Mouse (Mus musculus) lung, postnatal 0 days (tissue): ENCODE results near the gene Klhl29. TPM values are rescaled to one million over a fixed set of nuclear protein-coding genes. Genes with fewer than 3 reads are reported as not detected.

Experiments
- ATAC-seq: fragments of 200-750 bp; cut with Nextera tagmentation; 2 replicates; pipeline ENCODE4 v1.8.0; 2017; ENCODE audit warnings: moderate library complexity
- DNase-seq: peaks from one replicate; pipeline ENCODE4 v3.0.0-alpha.2; 2016; ENCODE audit warnings: low spot score
- H3K27ac ChIP-seq: fragments of 300-500 bp; sonication (generic); 2 replicates; pipeline ENCODE4 v1.5.1; 2014; ENCODE audit warnings: antibody characterized with exemption, mild to moderate bottlenecking, low read length, mixed read lengths
- H3K27me3 ChIP-seq: fragments of 300-500 bp; sonication (generic); replicated peaks from 2 replicates; pipeline ENCODE4 v1.6.1; 2014; ENCODE audit warnings: low read length, mixed read lengths; ENCODE audit not compliant: insufficient read depth
- H3K36me3 ChIP-seq: fragments of 300-500 bp; sonication (generic); 2 replicates; pipeline ENCODE4 v1.6.1; 2014; ENCODE audit warnings: low read length, mixed read lengths; ENCODE audit not compliant: insufficient read depth
- H3K4me1 ChIP-seq: fragments of 300-500 bp; sonication (generic); 2 replicates; pipeline ENCODE4 v1.6.1; 2014; ENCODE audit warnings: antibody characterized with exemption, low read depth, low read length, mixed read lengths; ENCODE audit not compliant: insufficient read depth
- H3K4me2 ChIP-seq: fragments of 300-500 bp; sonication (generic); replicated peaks from 2 replicates; pipeline ENCODE4 v1.6.1; 2014; ENCODE audit warnings: low read depth, mild to moderate bottlenecking, low read length, moderate library complexity, mixed read lengths
- H3K4me3 ChIP-seq: fragments of 300-500 bp; sonication (generic); 2 replicates; pipeline ENCODE4 v1.5.1; 2014; ENCODE audit warnings: low read depth, low read length
- H3K9ac ChIP-seq: fragments of 300-500 bp; sonication (generic); replicated peaks from 2 replicates; pipeline ENCODE4 v1.6.1; 2014; ENCODE audit warnings: low read depth, mild to moderate bottlenecking
- H3K9me3 ChIP-seq: fragments of 300-500 bp; sonication (generic); 2 replicates; pipeline ENCODE4 v1.6.1; 2016; ENCODE audit warnings: low read length, mixed read lengths
- CTCF ChIP-seq: IDR thresholded peaks from 2 replicates; pipeline ENCODE4 v1.5.1; 2016; ENCODE audit warnings: antibody characterized with exemption, mild to moderate bottlenecking
- EP300 ChIP-seq: IDR thresholded peaks from 2 replicates; pipeline ENCODE4 v1.6.1; 2016; ENCODE audit warnings: antibody characterized with exemption, mild to moderate bottlenecking, control low read depth
- WGBS: fragments of 180-500 bp; shearing (Covaris S2); extraction: QIAGEN DNeasy Blood & Tissue Kit; methylation state at CpG from one replicate; pipeline ENCODE4 v1.1.7; 2014; 5-methylcytosine and 5-hydroxymethylcytosine counted together
- polyA plus RNA-seq: library from polyadenylated mRNA; unstranded; fragments of >200 nt; fragmentation: Nextera tagmentation; extraction: Ambion mirVana; gene quantifications from 2 replicates; pipeline ENCODE4 v1.2.1, GENCODE M21; 2015

Klhl29 gene
- polyA plus RNA-seq, 1 experiment from 2014 or later: 0.33 TPM

GRCm38 (mm10) chr12:5087787-5088519, 287.5 kb downstream of the Klhl29 start:
- Histone ChIP-seq H3K4me2 (peak overlapping the region; percentile 6; the same call in 1 of the 2 replicates), H3K27ac (no peak overlapping the region), H3K9ac (no peak overlapping the region), H3K9me3 (no peaks in the 10 kb centered on the region), H3K4me1 (peaks cover 4% of the 10 kb centered on the region; the same call in 1 of the 2 replicates), H3K27me3 (no peaks in the 10 kb centered on the region), H3K36me3 (no peaks in the 10 kb centered on the region), H3K4me3 (no peak overlapping the region)
- ATAC-seq (peak; percentile 70), DNase-seq (peak; percentile 88)
- 25% methylated on average over 10 of the region's 10 CpGs for WGBS
- TF ChIP-seq EP300: no peak
- no peak for TF ChIP-seq CTCF

GRCm38 (mm10) chr12:5084714-5085113, 290.8 kb downstream of the Klhl29 start:
- ATAC-seq: no peak
- WGBS: 92% methylated on average over 5 of the region's 5 CpGs
- Histone ChIP-seq H3K4me2 (no peak overlapping the region), H3K27ac (no peak overlapping the region), H3K9ac (no peak overlapping the region), H3K4me1 (peaks cover 4% of the 10 kb centered on the region; the same call in 1 of the 2 replicates), H3K4me3 (no peak overlapping the region), H3K36me3 (no peaks in the 10 kb centered on the region), H3K9me3 (no peaks in the 10 kb centered on the region), H3K27me3 (no peaks in the 10 kb centered on the region)
- DNase-seq: no peak
- no peak for TF ChIP-seq EP300
- TF ChIP-seq CTCF: no peak

GRCm38 (mm10) chr12:5081480-5081879, 294.0 kb downstream of the Klhl29 start:
- Histone ChIP-seq H3K36me3 (no peaks in the 10 kb centered on the region), H3K27me3 (no peaks in the 10 kb centered on the region), H3K9me3 (no peaks in the 10 kb centered on the region), H3K4me2 (no peak overlapping the region), H3K4me1 (no peaks in the 10 kb centered on the region), H3K4me3 (no peak overlapping the region), H3K9ac (no peak overlapping the region), H3K27ac (no peak overlapping the region)
- 93% methylated on average over 4 of the region's 4 CpGs for WGBS
- DNase-seq (no peak), ATAC-seq (no peak)
- TF ChIP-seq EP300 (no peak), CTCF (no peak)

GRCm38 (mm10) chr12:5073191-5073590, 302.3 kb downstream of the Klhl29 start:
- H3K4me2 ChIP-seq: no peak overlapping the region
- no peak for ATAC-seq
- no peaks in the 10 kb centered on the region for H3K4me1 ChIP-seq
- H3K9me3 ChIP-seq: no peaks in the 10 kb centered on the region
- H3K36me3 ChIP-seq: no peaks in the 10 kb centered on the region
- WGBS: 75% methylated on average over 12 of the region's 12 CpGs
- TF ChIP-seq EP300 (no peak), CTCF (no peak)
- H3K27ac ChIP-seq: no peak overlapping the region
- no peak overlapping the region for H3K9ac ChIP-seq
- no peak for DNase-seq
- no peaks in the 10 kb centered on the region for H3K27me3 ChIP-seq
- H3K4me3 ChIP-seq: no peak overlapping the region

- Histone ChIP-seq H3K9me3 (no peaks in the 10 kb centered on the region), H3K36me3 (no peaks in the 10 kb centered on the region), H3K27ac (no peak overlapping the region), H3K4me2 (no peak overlapping the region), H3K27me3 (no peaks in the 10 kb centered on the region), H3K4me3 (no peak overlapping the region), H3K4me1 (no peaks in the 10 kb centered on the region), H3K9ac (no peak overlapping the region)
- no peak for TF ChIP-seq CTCF
- no peak for TF ChIP-seq EP300
- ATAC-seq (no peak), DNase-seq (no peak)
- 64% methylated on average over 3 of the region's 3 CpGs for WGBS
Measured at GRCm38 (mm10) chr12:5070131-5070530, 305.4 kb downstream of the Klhl29 start.

GRCm38 (mm10) chr12:5067590-5067989, 307.9 kb downstream of the Klhl29 start:
- Histone ChIP-seq H3K27ac (no peak overlapping the region), H3K4me3 (no peak overlapping the region), H3K4me1 (no peaks in the 10 kb centered on the region), H3K9ac (no peak overlapping the region), H3K9me3 (no peaks in the 10 kb centered on the region), H3K27me3 (no peaks in the 10 kb centered on the region), H3K4me2 (no peak overlapping the region), H3K36me3 (no peaks in the 10 kb centered on the region)
- DNase-seq: no peak
- TF ChIP-seq EP300: no peak
- no peak for TF ChIP-seq CTCF
- WGBS: 41% methylated on average over 3 of the region's 3 CpGs
- no peak for ATAC-seq
